Mouse (Mus musculus) layer of hippocampus, postnatal 25 days (tissue): ENCODE measurements around the gene Rnf166. TPM values are rescaled to one million over a fixed set of nuclear protein-coding genes. Genes with fewer than 3 reads are reported as not detected.

ENCODE experiments used
- DNase-seq, 2 experiments: peaks; one replicate each; pipeline ENCODE4 v3.0.0; 2022; ENCODE audit warnings: mixed read lengths in 2 of 2, low spot score in 1 of 2; ENCODE audit errors: extremely low spot score in 1 of 2
- microRNA-seq, 2 experiments: library from miRNA; unstranded; fragments of <30 nt; microRNA quantifications; one replicate each; pipeline ENCODE4 v1.2.0; 2021
- total RNA-seq, 2 experiments: library from RNA; stranded (reverse); gene quantifications; 2 replicates each; pipeline ENCODE4 v1.2.3; 2021

Gene Rnf166
- total RNA-seq, 2 experiments from 2014 or later = 26.0 to 35.0 TPM

- DNase-seq = peak in 1 of 2 experiments; percentile 20
Observed at GRCm38 (mm10) chr8:122419881-122420555, 55.8 kb downstream of the Rnf166 start.

Small RNAs within 50 kb of the gene (microRNA-seq; reads per million reads assigned to microRNA genes)
- 0 reads per million in 2 experiments for gene Gm24366

Other genes with a start within 250 kb of the Rnf166 start
- 10 to 100 TPM; 37.8 to 43.4 TPM for gene Zfpm1, start 193.9 kb downstream of the Rnf166 start, total RNA-seq
- under 1 TPM; 0.79 to 0.92 TPM for gene Trhr2, start 115.3 kb downstream of the Rnf166 start, total RNA-seq
- gene Zc3h18, start 99.5 kb downstream of the Rnf166 start, total RNA-seq = 10 to 100 TPM; 32.8 to 38.5 TPM
- gene Il17c, start 54.0 kb downstream of the Rnf166 start, total RNA-seq = not detected
- gene Cyba, start 43.1 kb downstream of the Rnf166 start, total RNA-seq = 10 to 100 TPM in 1 of 2 experiments, 1 to 10 TPM in 1; 8.9 to 10.3 TPM
- gene Mvd, start 32.6 kb downstream of the Rnf166 start, total RNA-seq = 10 to 100 TPM; 23.1 to 25.2 TPM
- gene Snai3, start 15.3 kb downstream of the Rnf166 start, total RNA-seq = not detected
- gene Ctu2, start 79 bp upstream of the Rnf166 start, total RNA-seq = 10 to 100 TPM; 22.1 to 22.2 TPM
- 1 to 10 TPM; 3.6 to 5.7 TPM for gene Piezo1, start 75.3 kb upstream of the Rnf166 start, total RNA-seq
- gene Cdt1, start 92.0 kb upstream of the Rnf166 start, total RNA-seq = 1 to 10 TPM; 1.1 to 1.6 TPM
- gene Aprt, start 100.8 kb upstream of the Rnf166 start, total RNA-seq = 10 to 100 TPM; 62.5 to 69.6 TPM
- 10 to 100 TPM; 11.2 TPM for gene Galns, start 135.4 kb upstream of the Rnf166 start, total RNA-seq
- gene Trappc2l, start 135.6 kb upstream of the Rnf166 start, total RNA-seq = 10 to 100 TPM; 75.2 to 87.6 TPM
- under 1 TPM in 1 of 2 experiments, not detected in 1; 0.45 TPM for gene Pabpn1l, start 146.7 kb upstream of the Rnf166 start, total RNA-seq
- 10 to 100 TPM; 40.0 to 43.6 TPM for gene Cbfa2t3, start 223.0 kb upstream of the Rnf166 start, total RNA-seq